Mouse (Mus musculus) midbrain, embryonic 14.5 days (tissue): ENCODE measurements at regions not wholly inside any gene's neighbourhood (a gene's known extent, or its start where the extent isn't known, plus 50 kb on each side); places are given as distances from the start of the nearest gene placed in this dataset.
A peak's percentile ranks its signal among the peaks of the same experiment; 100 is the strongest.

Experiments
- ATAC-seq: fragments of 200-750 bp; cut with Nextera tagmentation; 2 replicates; pipeline ENCODE4 v1.8.0; 2017; ENCODE audit warnings: moderate number of reproducible peaks, moderate library complexity; ENCODE audit not compliant: low FRiP score, low TSS enrichment
- DNase-seq: peaks from one replicate; pipeline ENCODE4 v3.0.0-alpha.2; 2015
- H3K27ac ChIP-seq: fragments of 300-500 bp; sonication (generic); replicated peaks from 2 replicates; pipeline ENCODE4 v1.5.1; 2014; ENCODE audit warnings: mild to moderate bottlenecking, low read depth, low read length, moderate library complexity
- H3K27me3 ChIP-seq: fragments of 300-500 bp; sonication (generic); 2 replicates; pipeline ENCODE4 v1.6.1; 2014; ENCODE audit warnings: low read length, control low read depth, mixed read lengths; ENCODE audit not compliant: control insufficient read depth, insufficient read depth
- H3K36me3 ChIP-seq: fragments of 300-500 bp; sonication (generic); 2 replicates; pipeline ENCODE4 v1.6.1; 2014; ENCODE audit warnings: low read length, control low read depth; ENCODE audit not compliant: control insufficient read depth, insufficient read depth
- H3K4me1 ChIP-seq: fragments of 300-500 bp; sonication (generic); 2 replicates; pipeline ENCODE4 v1.6.1; 2014; ENCODE audit warnings: mild to moderate bottlenecking, antibody characterized with exemption, low read length, control low read depth; ENCODE audit not compliant: control insufficient read depth, insufficient read depth
- H3K4me2 ChIP-seq: fragments of 300-500 bp; sonication (generic); 2 replicates; pipeline ENCODE4 v1.6.1; 2014; ENCODE audit warnings: mild to moderate bottlenecking, low read length, moderate library complexity
- H3K4me3 ChIP-seq: fragments of 300-500 bp; sonication (generic); replicated peaks from 2 replicates; pipeline ENCODE4 v1.5.1; 2014; ENCODE audit warnings: low read depth, low read length
- H3K9ac ChIP-seq: fragments of 300-500 bp; sonication (generic); replicated peaks from 2 replicates; pipeline ENCODE4 v1.6.1; 2014; ENCODE audit warnings: mild to moderate bottlenecking, low read length, moderate library complexity
- H3K9me3 ChIP-seq: fragments of 300-500 bp; sonication (generic); 2 replicates; pipeline ENCODE4 v1.6.1; 2016; ENCODE audit warnings: low read length, control low read depth, mixed read lengths; ENCODE audit not compliant: control insufficient read depth
- WGBS: fragments of 180-500 bp; shearing (Covaris S2); extraction: QIAGEN DNeasy Blood & Tissue Kit; methylation state at CpG from one replicate; pipeline ENCODE4 v1.1.7; 2014; 5-methylcytosine and 5-hydroxymethylcytosine counted together

DNA sequence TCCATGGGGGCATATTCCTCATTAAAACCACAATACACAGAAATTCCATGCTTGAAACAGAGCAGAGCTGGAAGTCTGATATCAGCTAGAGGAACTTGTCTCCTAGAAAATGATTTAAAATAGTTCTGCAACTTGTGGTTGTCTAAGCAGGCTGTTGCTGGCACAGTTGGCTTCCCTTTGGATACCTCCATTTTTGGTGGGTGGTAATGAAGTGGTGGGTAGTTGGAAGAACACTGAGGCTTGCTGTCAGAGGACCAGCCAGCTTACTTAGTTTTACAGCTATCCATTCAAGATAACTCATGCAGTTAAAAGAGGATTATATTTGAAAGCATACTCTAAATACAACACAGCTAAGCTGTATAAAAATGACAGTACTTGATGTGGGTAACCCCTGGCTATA, 385.6 kb downstream of the Prdm13 start:
- ATAC-seq (no peak), DNase-seq (no peak)
- Histone ChIP-seq H3K9ac (no peak overlapping the region), H3K4me3 (no peak overlapping the region), H3K4me1 (no peaks in the 10 kb centered on the region), H3K27ac (no peak overlapping the region), H3K9me3 (no peaks in the 10 kb centered on the region), H3K36me3 (no peaks in the 10 kb centered on the region), H3K27me3 (no peaks in the 10 kb centered on the region), H3K4me2 (no peak overlapping the region)

GRCm38 (mm10) chr4:21267302-21267701, 418.5 kb downstream of the Prdm13 start:
- Histone ChIP-seq H3K4me1 (no peaks in the 10 kb centered on the region), H3K36me3 (no peaks in the 10 kb centered on the region), H3K9me3 (no peaks in the 10 kb centered on the region), H3K27me3 (no peaks in the 10 kb centered on the region), H3K4me3 (no peak overlapping the region), H3K27ac (no peak overlapping the region), H3K4me2 (no peak overlapping the region), H3K9ac (no peak overlapping the region)
- DNase-seq = no peak
- WGBS = 54% methylated on average over 2 of the region's 2 CpGs
- no peak for ATAC-seq

DNA sequence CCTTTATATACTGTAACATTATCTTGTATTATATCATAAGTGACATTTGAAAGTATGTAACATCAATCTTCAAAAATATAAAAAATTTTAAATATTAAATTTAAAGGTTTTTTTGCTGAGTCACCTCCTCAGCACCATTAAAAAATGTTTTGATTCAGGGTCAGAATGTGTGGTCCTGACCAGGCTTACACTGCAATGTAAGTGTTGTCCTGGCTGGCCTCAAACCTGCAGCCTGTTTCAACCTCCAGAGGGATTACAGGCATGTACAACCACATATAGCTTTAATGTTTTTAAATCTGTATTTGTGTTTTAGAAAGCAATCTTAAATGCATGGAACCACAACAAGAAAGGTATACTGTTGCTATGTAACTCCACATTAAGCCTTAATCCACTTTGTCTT, 418.9 kb downstream of the Prdm13 start:
- H3K27ac ChIP-seq = no peak overlapping the region
- no peak for DNase-seq
- no peaks in the 10 kb centered on the region for H3K4me1 ChIP-seq
- H3K9ac ChIP-seq = no peak overlapping the region
- no peaks in the 10 kb centered on the region for H3K27me3 ChIP-seq
- H3K4me2 ChIP-seq = no peak overlapping the region
- ATAC-seq = no peak
- H3K4me3 ChIP-seq = no peak overlapping the region
- no peaks in the 10 kb centered on the region for H3K36me3 ChIP-seq
- no peaks in the 10 kb centered on the region for H3K9me3 ChIP-seq

GRCm38 (mm10) chr4:21250396-21250795, 435.4 kb downstream of the Prdm13 start:
- no peaks in the 10 kb centered on the region for H3K36me3 ChIP-seq
- H3K9me3 ChIP-seq = no peaks in the 10 kb centered on the region
- no peak overlapping the region for H3K4me3 ChIP-seq
- no peak overlapping the region for H3K27ac ChIP-seq
- ATAC-seq (no peak), DNase-seq (no peak)
- no peaks in the 10 kb centered on the region for H3K27me3 ChIP-seq
- no peak overlapping the region for H3K9ac ChIP-seq
- WGBS = 66% methylated on average over 2 of the region's 2 CpGs
- no peak overlapping the region for H3K4me2 ChIP-seq
- H3K4me1 ChIP-seq = no peaks in the 10 kb centered on the region

- Histone ChIP-seq H3K4me1 (no peaks in the 10 kb centered on the region), H3K4me2 (no peak overlapping the region), H3K9me3 (no peaks in the 10 kb centered on the region), H3K27ac (no peak overlapping the region), H3K36me3 (no peaks in the 10 kb centered on the region), H3K9ac (no peak overlapping the region), H3K27me3 (no peaks in the 10 kb centered on the region), H3K4me3 (no peak overlapping the region)
- peak; percentile 84 for ATAC-seq
- 47% methylated on average over 4 of the region's 4 CpGs for WGBS
- DNase-seq = peak; percentile 82
These were observed 463.1 kb downstream of the Prdm13 start for GRCm38 (mm10) chr4:21222631-21223030.

DNA sequence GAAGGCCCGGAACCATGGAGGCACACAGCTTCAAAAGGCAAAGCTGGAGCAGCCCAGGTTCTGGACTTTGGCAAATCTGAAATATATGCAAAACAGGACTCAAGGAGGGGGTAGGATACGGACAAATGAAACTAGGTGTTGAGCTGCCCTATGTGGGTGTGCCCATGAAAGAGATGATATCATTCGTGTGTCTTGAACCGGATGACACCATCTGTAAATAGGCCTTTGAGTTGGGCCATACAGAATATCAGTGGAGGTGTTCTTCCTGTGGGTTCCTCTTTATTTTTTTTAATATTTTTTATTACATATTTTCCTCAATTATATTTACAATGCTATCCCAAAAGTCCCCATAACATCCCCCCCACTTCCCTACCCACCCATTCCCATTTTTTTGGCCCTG, 478.1 kb downstream of the Prdm13 start:
- no peaks in the 10 kb centered on the region for H3K36me3 ChIP-seq
- no peak for ATAC-seq
- 90% methylated on average over 4 of the region's 4 CpGs for WGBS

DNA sequence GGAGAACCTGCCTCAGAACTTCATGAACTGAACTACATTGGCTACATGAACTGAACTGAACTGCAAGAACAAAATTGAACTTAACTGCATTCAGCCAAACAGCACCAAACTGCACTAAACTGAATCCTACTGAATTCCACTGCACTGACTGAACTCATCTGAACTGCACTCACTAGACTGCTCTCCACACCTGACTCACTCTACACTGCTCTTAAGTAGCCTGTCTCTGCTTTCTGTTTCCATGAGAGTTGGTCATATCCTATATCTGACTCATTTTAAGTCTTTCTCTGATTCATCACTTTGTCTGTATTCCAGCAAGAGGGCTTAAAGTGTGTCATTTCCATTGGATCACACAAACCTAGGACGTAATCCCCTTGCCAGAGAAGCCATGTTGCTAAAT, 490.1 kb downstream of the Prdm13 start:
- Histone ChIP-seq H3K36me3 (no peaks in the 10 kb centered on the region), H3K9me3 (no peaks in the 10 kb centered on the region), H3K27me3 (no peaks in the 10 kb centered on the region), H3K4me1 (no peaks in the 10 kb centered on the region), H3K27ac (no peak overlapping the region), H3K4me3 (no peak overlapping the region), H3K4me2 (no peak overlapping the region), H3K9ac (no peak overlapping the region)
- ATAC-seq (no peak), DNase-seq (no peak)
- 89% methylated on average over 1 of the region's 1 CpGs for WGBS

More for the DNA sequence above, 478.1 kb downstream of the Prdm13 start:
- H3K9me3 ChIP-seq = no peaks in the 10 kb centered on the region
- H3K4me2 ChIP-seq = no peak overlapping the region
- H3K4me3 ChIP-seq = no peak overlapping the region
- H3K4me1 ChIP-seq = no peaks in the 10 kb centered on the region
- no peaks in the 10 kb centered on the region for H3K27me3 ChIP-seq
- no peak overlapping the region for H3K9ac ChIP-seq
- no peak overlapping the region for H3K27ac ChIP-seq
- no peak for DNase-seq

- Histone ChIP-seq H3K9ac (no peak overlapping the region), H3K27me3 (no peaks in the 10 kb centered on the region), H3K36me3 (no peaks in the 10 kb centered on the region), H3K4me3 (no peak overlapping the region), H3K9me3 (no peaks in the 10 kb centered on the region), H3K27ac (no peak overlapping the region; the same call in 1 of the 2 replicates), H3K4me2 (no peak overlapping the region), H3K4me1 (no peaks in the 10 kb centered on the region)
- DNase-seq = no peak
- no peak for ATAC-seq
- 74% methylated on average over 6 of the region's 6 CpGs for WGBS
These were observed 512.0 kb downstream of the Prdm13 start for GRCm38 (mm10) chr4:21173789-21174188.

- Histone ChIP-seq H3K9me3 (no peaks in the 10 kb centered on the region), H3K4me3 (no peak overlapping the region), H3K4me2 (no peak overlapping the region), H3K36me3 (no peaks in the 10 kb centered on the region), H3K27ac (no peak overlapping the region), H3K4me1 (no peaks in the 10 kb centered on the region), H3K9ac (no peak overlapping the region), H3K27me3 (no peaks in the 10 kb centered on the region)
- ATAC-seq = no peak
- peak; percentile 35 for DNase-seq
- WGBS = 79% methylated on average over 1 of the region's 1 CpGs
These were observed 512.7 kb downstream of the Prdm13 start for GRCm38 (mm10) chr4:21173019-21173418.
